Mouse (Mus musculus): ENCODE data around the gene Ppp1r1a.

Ppp1r1a gene

GRCm38 (mm10) chr15:103537822-103538213 is at the start of gene Ppp1r1a:
Gene Ppp1r1a (minus strand): TSS chr15:103538003.
- no peak for DNase-seq (ENCODE audit: low read depth, low spot score)

DNA sequence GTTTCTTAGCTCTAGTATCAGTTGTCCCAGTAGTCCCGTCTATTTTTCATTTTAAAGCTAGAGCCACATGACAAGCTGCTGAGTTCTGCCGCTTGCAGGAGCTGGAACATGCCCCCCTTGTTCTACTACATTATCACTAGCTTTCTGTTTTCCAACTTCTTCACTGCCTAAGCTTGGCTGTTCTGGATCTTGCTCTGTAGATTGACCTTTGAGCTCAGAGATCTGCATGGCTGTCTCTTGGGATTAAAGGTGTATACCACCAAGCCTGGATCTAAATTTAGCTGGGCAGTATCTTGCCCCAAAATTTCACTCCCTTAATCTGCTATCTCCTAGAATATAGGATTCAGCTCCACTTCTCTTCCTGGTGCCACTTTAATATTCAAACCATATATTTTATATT is 48.1 kb upstream of the Ppp1r1a start:
- DNase-seq (ENCODE audit: low read depth, low spot score), result no peak

GRCm38 (mm10) chr15:103564981-103565380 is 27.2 kb upstream of the Ppp1r1a start, which contains the start of gene Glycam1:
Gene Glycam1 (minus strand): TSS chr15:103565081.
- no peak for DNase-seq (ENCODE audit: low read depth, low spot score)

DNA sequence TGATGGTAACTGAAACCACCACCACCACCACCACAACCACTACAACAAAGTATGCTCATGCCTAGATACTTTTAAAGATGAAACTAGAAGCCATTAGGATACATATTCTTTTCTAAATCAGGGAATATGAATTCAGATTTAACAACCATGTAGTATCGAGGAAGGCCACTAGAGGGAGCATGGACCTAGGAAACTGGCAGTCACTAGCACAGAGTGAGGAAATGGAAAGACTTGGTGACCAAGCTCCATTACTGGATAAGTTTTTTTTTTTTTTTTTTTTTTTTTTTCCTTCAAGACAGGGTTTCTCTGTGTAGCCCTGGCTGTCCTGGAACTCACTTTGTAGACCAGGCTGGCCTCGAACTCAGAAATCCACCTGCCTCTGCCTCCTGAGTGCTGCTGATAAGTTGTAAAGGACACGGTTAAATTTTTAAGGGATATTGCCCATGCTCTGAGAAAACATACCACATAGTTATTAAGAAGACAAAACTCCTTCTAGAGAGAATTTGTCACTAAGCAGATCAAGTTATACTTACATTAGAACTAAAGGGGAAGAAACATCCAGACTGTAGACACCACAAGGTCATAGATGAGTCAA is 14.4 kb upstream of the Ppp1r1a start:
- peak; percentile 34 for DNase-seq (ENCODE audit: low read depth, low spot score)

DNA sequence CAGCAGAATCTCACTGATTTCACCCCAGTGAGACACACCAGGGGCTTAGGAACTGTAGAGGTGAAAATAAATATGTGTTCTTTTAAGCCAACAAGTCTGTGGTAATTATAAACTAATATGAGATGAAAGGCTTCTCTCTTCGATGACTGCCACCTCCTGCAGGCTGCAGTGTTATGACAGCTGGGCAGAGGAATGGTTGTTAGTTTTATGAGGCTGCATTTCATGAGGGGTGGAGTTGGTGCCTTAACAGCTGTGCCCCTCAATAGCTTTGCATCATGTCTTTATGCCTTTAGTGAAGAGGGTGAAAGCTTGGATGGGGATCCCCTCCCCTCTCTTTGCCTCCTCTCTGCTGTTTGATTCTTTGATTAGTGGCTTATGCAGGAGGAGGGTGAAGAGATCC is 13.2 kb upstream of the Ppp1r1a start:
- no peak for DNase-seq (ENCODE audit: low read depth, low spot score)

GRCm38 (mm10) chr15:103549475-103549874 is 11.7 kb upstream of the Ppp1r1a start:
- DNase-seq (ENCODE audit: low read depth, low spot score), result no peak

GRCm38 (mm10) chr15:103547983-103548382 is 10.2 kb upstream of the Ppp1r1a start:
- no peak for DNase-seq (ENCODE audit: low read depth, low spot score)

GRCm38 (mm10) chr15:103542526-103542925 is 4.7 kb upstream of the Ppp1r1a start:
- DNase-seq (ENCODE audit: low read depth, low spot score), result no peak

DNA sequence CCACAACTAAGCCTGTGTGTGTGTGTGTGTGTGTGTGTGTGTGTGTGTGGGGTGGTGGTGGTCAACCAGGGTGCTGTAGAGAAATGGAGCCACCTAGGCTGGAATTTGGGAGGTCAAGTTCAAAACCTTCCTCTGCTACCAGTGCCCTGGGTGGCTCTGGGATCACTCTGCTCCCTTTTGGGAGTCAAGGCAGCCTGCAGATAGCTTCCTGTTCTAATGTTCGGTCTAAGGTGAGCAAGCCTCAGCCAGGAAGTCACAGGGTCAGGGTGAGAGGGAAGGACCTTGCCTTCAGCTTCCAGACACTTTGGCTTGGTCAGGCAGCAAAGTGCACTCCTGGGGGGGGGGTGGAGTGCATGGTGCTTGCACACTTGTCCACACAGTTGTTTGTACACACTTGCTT is 2.8 kb upstream of the Ppp1r1a start:
- DNase-seq (ENCODE audit: low read depth, low spot score), result no peak

- no peak for DNase-seq (ENCODE audit: low read depth, low spot score)
Measured at GRCm38 (mm10) chr15:103539259-103539658, 1.5 kb upstream of the Ppp1r1a start.

GRCm38 (mm10) chr15:103537011-103537821 is 587 bp downstream of the Ppp1r1a start:
- DNase-seq (ENCODE audit: low read depth, low spot score), result no peak

- no peak for DNase-seq (ENCODE audit: low read depth, low spot score)
Measured at GRCm38 (mm10) chr15:103536456-103536855, 1.3 kb downstream of the Ppp1r1a start.

GRCm38 (mm10) chr15:103535786-103536185 is 2.0 kb downstream of the Ppp1r1a start:
- DNase-seq (ENCODE audit: low read depth, low spot score), result no peak

- no peak for DNase-seq (ENCODE audit: low read depth, low spot score)
Measured at GRCm38 (mm10) chr15:103535030-103535429, 2.8 kb downstream of the Ppp1r1a start.

GRCm38 (mm10) chr15:103534054-103534620 is 3.7 kb downstream of the Ppp1r1a start:
- DNase-seq (ENCODE audit: low read depth, low spot score), result no peak

GRCm38 (mm10) chr15:103530372-103530771 is 7.4 kb downstream of the Ppp1r1a start:
- DNase-seq (ENCODE audit: low read depth, low spot score), result peak; percentile 61

DNA sequence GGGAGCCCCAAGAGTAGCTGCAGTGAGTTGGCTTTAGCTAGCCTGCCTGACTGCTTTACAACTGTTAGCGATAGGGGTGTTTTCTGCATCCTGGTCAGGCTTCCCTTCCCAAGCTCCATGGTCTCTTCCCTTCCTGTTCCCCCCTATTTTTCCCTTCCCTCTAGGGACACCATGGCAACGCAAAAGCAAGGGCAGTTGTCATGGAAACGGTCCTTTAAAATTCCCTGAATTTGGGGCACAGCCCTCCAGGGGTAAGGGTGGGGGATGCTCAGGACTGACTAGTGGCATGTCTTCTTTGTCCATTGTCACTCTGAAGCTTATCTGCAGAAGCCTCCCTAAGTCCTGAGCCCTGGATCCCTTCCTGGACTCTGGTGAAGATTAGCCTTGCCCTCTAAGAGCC is 14.6 kb downstream of the Ppp1r1a start:
- DNase-seq (ENCODE audit: low read depth, low spot score), result no peak

GRCm38 (mm10) chr15:103522458-103523099 is 15.2 kb downstream of the Ppp1r1a start:
- DNase-seq (ENCODE audit: low read depth, low spot score), result no peak

- no peak for DNase-seq (ENCODE audit: low read depth, low spot score)
Measured at GRCm38 (mm10) chr15:103519386-103520378, 18.1 kb downstream of the Ppp1r1a start.

- no peak for DNase-seq (ENCODE audit: low read depth, low spot score)
Measured at GRCm38 (mm10) chr15:103518600-103519385, 19.0 kb downstream of the Ppp1r1a start.
